In the genomic region with DNA sequence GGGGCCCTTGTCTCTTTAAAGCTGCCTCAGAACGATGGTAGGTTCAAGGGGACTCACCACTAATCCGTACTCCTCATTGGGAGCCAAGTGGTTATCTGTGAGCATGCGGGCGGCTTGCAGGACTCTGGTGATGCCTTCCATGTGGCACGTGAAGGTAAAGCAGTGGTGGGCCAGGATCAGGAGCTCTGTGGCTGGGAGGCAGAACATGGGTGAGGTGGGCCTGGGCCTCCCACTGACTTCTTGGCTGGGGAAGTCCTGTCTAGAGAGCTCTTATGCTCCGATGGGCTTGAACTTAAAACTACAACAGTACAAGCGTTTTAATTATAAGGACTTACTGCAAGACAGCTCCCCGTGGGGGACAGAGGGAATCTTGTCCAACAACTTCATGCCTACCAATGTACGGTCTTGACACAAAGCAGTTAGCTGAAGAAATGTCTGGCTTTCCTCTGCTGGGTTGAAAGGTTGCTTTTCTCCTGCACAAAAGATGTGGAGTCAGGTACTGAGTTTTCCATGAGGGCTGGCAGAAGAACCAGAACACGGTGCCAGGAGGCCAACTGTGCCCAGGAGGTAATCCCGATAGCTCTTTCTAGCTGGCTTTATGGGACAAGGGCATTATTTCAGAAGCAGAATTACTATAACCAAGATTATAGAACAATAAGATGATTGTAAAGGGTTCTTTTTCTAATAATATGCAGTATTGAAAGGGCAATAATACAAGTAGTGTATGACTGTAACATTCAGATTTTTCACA, we compare ENCODE assay signal across 17 mouse cellular contexts. TPM values are rescaled to one million over a fixed set of nuclear protein-coding genes. Genes with fewer than 3 reads are reported as not detected.
DNase-seq lines count a peak whose midpoint lies in the region; ATAC-seq and TF ChIP-seq lines count a peak whose summit lies in the region.
"Had no signal": no experiment of that assay in that cellular context is flagged by ENCODE, and none has a peak within 500 bp of the region (broad histone marks: within the 10 kb centered on the region; RNA-seq: fewer than 3 reads in every experiment).

No protein-coding gene starts in this region.

- TF ChIP-seq CTCF in liver, adult 2 months (IDR thresholded peaks at IDR 0.05; ENCODE audit: low read depth, low read length), result no peak
- TF ChIP-seq CTCF in liver, postnatal 0 days (IDR thresholded peaks at IDR 0.05; ENCODE audit: low read depth), result no peak

- H3K4me2 ChIP-seq in liver, postnatal 0 days (ENCODE audit: low read depth, low read length), result no peak overlapping the region
- H3K4me2 ChIP-seq: embryonic facial prominence, embryonic 15.5 days; hindbrain, embryonic 14.5 days; lung, embryonic 14.5 days had no signal

- H3K27ac ChIP-seq in liver, adult 2 months (replicated peaks; ENCODE audit: insufficient read depth, low read depth, low read length), result no peak overlapping the region
- no peak overlapping the region for H3K27ac ChIP-seq in liver, postnatal 0 days (ENCODE audit: low read depth)
- H3K27ac ChIP-seq: embryonic facial prominence, embryonic 15.5 days; hindbrain, embryonic 14.5 days had no signal

- H3K4me3 ChIP-seq in liver, adult 2 months (ENCODE audit: insufficient read depth, low read depth, low read length), result no peak overlapping the region
- H3K4me3 ChIP-seq in liver, postnatal 0 days (ENCODE audit: low read depth, low read length), result no peak overlapping the region
- H3K4me3 ChIP-seq: embryonic facial prominence, embryonic 15.5 days had no signal

- TF ChIP-seq EP300 in liver, postnatal 0 days (IDR thresholded peaks at IDR 0.05; ENCODE audit: low read depth), result no peak

- WGBS in liver, adult 2 months, result 83% methylated on average over 11 of the region's 11 CpGs
- 86% methylated on average over 11 of the region's 11 CpGs for WGBS in liver, postnatal 0 days (ENCODE audit: insufficient replicate concordance)

- H3K4me1 ChIP-seq in liver, adult 2 months (ENCODE audit: control insufficient read depth, insufficient read depth, low read length), result no peaks in the 10 kb centered on the region
- H3K4me1 ChIP-seq in liver, postnatal 0 days (ENCODE audit: insufficient read depth), result no peaks in the 10 kb centered on the region
- H3K4me1 ChIP-seq: embryonic facial prominence, embryonic 15.5 days had no signal

- peak; percentile 82 for DNase-seq in heart, adult 11 months
- DNase-seq in heart, postnatal 36 days, result no peak
- DNase-seq in liver, adult 2 months (ENCODE audit: extremely low read depth, low read depth, low spot score), result peak; percentile 18
- DNase-seq in liver, postnatal 0 days, result no peak
- DNase-seq in cerebellum, adult 18-20 months, result peak; percentile 57 to 78
- peak; percentile 75 to 81 for DNase-seq in cerebellum, postnatal 14 days
- no peak for DNase-seq in thymus, postnatal 0 days (ENCODE audit: low spot score)
- no peak for DNase-seq in kidney, postnatal 36 days
- DNase-seq: B cell, adult 2 months; forebrain, postnatal 0 days; lung, embryonic 14.5 days; lung, postnatal 36 days; right cerebral cortex, adult 18-20 months; thymus, postnatal 36 days had no signal

- no peak overlapping the region for H3K9ac ChIP-seq in liver, adult 2 months (ENCODE audit: low read depth, low read length)
- H3K9ac ChIP-seq in liver, postnatal 0 days (replicated peaks), result no peak overlapping the region
- H3K9ac ChIP-seq: embryonic facial prominence, embryonic 15.5 days; forebrain, postnatal 0 days; hindbrain, embryonic 14.5 days; lung, embryonic 14.5 days had no signal

- ATAC-seq in liver, postnatal 0 days, result no peak
- ATAC-seq: forebrain, postnatal 0 days; intestine, embryonic 16.5 days had no signal

- peaks cover 24% of the 10 kb centered on the region for H3K36me3 ChIP-seq in liver, adult 2 months (ENCODE audit: control insufficient read depth, insufficient read depth, low read length)
- H3K36me3 ChIP-seq in liver, postnatal 0 days (replicated peaks; ENCODE audit: insufficient read depth, low read length), result peaks cover 47% of the 10 kb centered on the region

- H3K79me2 ChIP-seq in liver, adult 2 months (ENCODE audit: control insufficient read depth, insufficient read depth, low read length), result no peaks in the 10 kb centered on the region

- intact Hi-C loops in heart, postnatal 36 days (cut with DNase I), result no loop called here

- H3K9me3 ChIP-seq in liver, postnatal 0 days (ENCODE audit: low read length), result no peaks in the 10 kb centered on the region
- H3K9me3 ChIP-seq: embryonic facial prominence, embryonic 15.5 days had no signal

- no peaks in the 10 kb centered on the region for H3K27me3 ChIP-seq in liver, adult 2 months (ENCODE audit: control insufficient read depth, insufficient read depth, low read length)
- no peaks in the 10 kb centered on the region for H3K27me3 ChIP-seq in liver, postnatal 0 days (ENCODE audit: insufficient read depth, low read length)
- H3K27me3 ChIP-seq: embryonic facial prominence, embryonic 15.5 days had no signal

- no peak for TF ChIP-seq POLR2A in liver, adult 2 months (IDR thresholded peaks at IDR 0.05; ENCODE audit: extremely low read depth, insufficient read depth, low read length)

RNA-seq across cellular contexts. Expression of gene Eif3j1, which starts 31.2 kb away (rescaled TPM):
- total RNA-seq in heart, postnatal 36 days (2021), result 10 to 100 TPM; 22.7 to 23.8 TPM
- total RNA-seq in liver, adult 2 months (2014; rRNA removed), result 18.7 and 20.0 TPM in 2 replicates
- polyA plus RNA-seq in liver, adult 2 months (2012; rRNA removed), result 3.8 and 4.8 TPM in 2 replicates
- polyA plus RNA-seq in liver, postnatal 0 days (2015; fragmentation: Nextera tagmentation; extraction: Ambion mirVana), result 9.8 and 10.3 TPM in 2 replicates
- polyA plus RNA-seq in thymus, postnatal 0 days (2015; fragmentation: Nextera tagmentation; extraction: Ambion mirVana), result 11.4 and 14.8 TPM in 2 replicates

RNA-seq across cellular contexts. Expression of gene Spg11, which starts 58.6 kb away (rescaled TPM):
- 10 to 100 TPM; 10.7 to 11.0 TPM for total RNA-seq in heart, postnatal 36 days (2021)
- 9.3 and 10.5 TPM in 2 replicates for total RNA-seq in liver, adult 2 months (2014; rRNA removed)
- 4.0 and 4.3 TPM in 2 replicates for polyA plus RNA-seq in liver, adult 2 months (2012; rRNA removed)
- 1.6 and 2.2 TPM in 2 replicates for polyA plus RNA-seq in liver, postnatal 0 days (2015; fragmentation: Nextera tagmentation; extraction: Ambion mirVana)
- 5.8 and 6.9 TPM in 2 replicates for polyA plus RNA-seq in thymus, postnatal 0 days (2015; fragmentation: Nextera tagmentation; extraction: Ambion mirVana)

Comparison
In these comparisons a context has a peak if more than half of its experiments do, and no peak if none do; other contexts are left out.
1. DNase-seq: peak in heart, adult 11 months (single experiment), liver, adult 2 months (single experiment), cerebellum, adult 18-20 months (2 of 2) and cerebellum, postnatal 14 days (2 of 2); none in heart, postnatal 36 days (0 of 2), liver, postnatal 0 days (single experiment), thymus, postnatal 0 days (single experiment) and kidney, postnatal 36 days (0 of 2).